Mouse (Mus musculus): ENCODE results near the gene Ttc22. TPM values are rescaled to one million over a fixed set of nuclear protein-coding genes. Genes with fewer than 3 reads are reported as not detected.
A peak's percentile ranks its signal among the peaks of the same experiment; 100 is the strongest.

Gene Ttc22
- total RNA-seq, 2 experiments from 2014 or later = 1.1 to 1.4 TPM

DNA sequence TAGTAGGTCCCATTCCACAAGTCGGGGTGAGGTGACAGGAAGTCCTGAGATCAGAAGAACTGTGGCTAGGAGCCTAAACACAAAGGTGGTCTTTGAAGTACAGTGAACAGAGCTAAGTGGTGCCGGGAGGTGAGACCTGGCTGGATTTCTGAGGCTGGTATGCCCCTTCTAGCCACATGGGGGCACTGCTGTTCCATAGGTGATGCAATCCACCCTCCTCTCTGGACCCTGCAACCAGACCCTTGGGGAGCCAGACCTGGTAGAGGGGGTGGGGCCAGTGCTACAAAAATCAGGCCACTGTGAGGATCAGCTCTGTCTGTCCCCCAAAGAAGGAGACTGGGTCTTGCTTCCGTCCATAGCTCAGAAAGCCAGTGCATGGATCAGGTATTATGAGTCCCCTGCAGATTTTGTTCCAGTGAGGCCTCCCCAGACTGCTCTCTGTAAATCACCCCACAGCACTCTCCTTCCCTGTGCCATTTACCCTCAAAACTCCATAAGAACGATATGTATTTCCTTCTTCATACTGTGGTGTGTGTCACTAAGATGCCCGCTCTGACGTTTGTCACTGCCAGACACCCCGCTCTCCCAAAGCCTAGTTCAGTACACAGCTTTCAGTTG lies 7.9 kb upstream of the Ttc22 start:
- peak; percentile 73 to 75 for DNase-seq (ENCODE audit: low spot score in 2 of 2)
- intact Hi-C loops (cut with DNase I) = loop anchor here (1.0 to 5.0 kb wide), 2 partner anchors 94 to 548 kb away; no protein-coding TSS in a partner anchor

DNA sequence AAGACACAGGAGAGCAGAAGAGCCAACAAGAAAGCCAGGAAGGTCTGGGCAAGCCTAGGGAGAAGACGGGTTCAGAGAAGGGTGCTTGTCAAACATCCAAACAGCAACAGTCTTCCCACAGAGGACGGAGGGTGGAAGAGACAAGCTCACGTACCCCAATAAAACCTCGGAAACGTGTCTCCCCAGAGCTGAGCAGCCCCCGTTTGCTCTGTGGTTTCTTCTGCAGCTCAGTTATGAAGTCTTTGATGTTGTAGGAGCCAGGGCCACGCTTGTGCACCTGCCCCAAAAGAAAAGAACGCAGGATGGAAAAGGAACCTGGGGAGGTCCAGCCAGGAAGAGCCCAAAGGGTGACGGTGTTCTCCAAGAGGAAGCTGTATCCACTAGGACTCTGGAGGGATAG lies 7.4 kb upstream of the Ttc22 start:
- no peak for DNase-seq (ENCODE audit: low spot score in 2 of 2)
- intact Hi-C loops (cut with DNase I) = loop anchor here (1.0 to 5.0 kb wide), 2 partner anchors 93 to 547 kb away; no protein-coding TSS in a partner anchor

DNA sequence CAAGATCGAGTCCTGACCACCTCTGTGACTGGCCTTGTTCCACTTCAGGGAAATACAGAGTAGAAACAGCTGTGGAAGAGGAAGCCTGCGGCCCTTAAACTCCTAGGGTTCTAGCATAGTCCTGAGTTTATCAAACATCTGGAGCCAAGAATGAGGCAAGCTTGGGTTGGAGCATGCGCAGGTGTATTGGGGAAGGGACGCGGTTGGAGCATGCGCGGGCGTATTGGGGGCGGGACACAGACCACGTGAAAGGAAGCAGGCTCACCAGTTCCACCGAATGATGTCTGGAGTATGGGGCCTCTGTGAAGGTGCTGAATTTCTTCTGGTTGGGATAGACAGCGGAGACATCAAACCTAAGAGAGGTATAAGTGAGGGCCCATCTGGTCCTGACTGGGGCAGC lies 6.6 kb upstream of the Ttc22 start:
- intact Hi-C loops (cut with DNase I) = no loop called here
- no peak for DNase-seq (ENCODE audit: low spot score in 2 of 2)

DNA sequence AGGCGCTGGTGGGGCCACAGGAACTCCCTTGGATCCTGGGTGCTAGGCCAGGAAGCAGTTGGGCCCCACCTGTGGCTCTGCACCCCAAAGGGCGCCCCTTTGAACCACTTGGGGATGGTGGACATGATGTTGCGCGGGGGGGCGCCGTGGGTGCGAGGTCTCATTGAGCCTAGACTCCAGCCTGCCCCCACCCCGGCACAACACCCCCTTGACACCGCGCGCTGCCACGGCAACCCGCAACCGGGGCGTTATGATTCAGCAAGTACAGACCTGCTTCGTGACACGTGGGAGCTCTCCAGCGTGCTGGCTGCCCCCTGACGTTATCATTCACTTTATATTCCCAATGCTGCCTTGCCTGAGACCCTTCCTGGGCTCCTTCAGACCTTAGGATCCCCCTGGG lies 5.2 kb upstream of the Ttc22 start, which contains the start of gene Lexm:
Gene Lexm (minus strand): TSS at position 186 of the 400 bp plus-strand sequence.
- DNase-seq (ENCODE audit: low spot score in 2 of 2) = peak in 1 of 2 experiments; percentile 51
- intact Hi-C loops (cut with DNase I) = no loop called here

DNA sequence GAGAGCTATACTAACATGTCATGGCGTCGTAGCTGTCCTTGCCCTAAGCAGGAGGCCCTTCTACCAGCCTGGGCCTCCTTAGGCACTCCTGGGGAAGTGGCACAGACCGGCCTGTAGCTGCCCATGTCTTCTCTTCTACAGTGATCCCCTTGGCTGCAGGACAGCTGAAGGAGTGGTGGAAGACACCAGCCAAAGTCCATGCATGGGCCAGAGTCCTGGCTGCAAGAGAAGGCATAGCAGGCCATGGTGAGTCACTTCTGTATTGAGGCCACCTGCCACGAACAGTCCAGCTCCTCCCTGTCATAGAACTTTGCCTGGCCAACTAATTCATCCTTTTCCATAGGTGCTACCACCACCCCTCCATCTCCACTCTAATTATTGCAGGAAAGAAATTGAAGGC lies 3.3 kb upstream of the Ttc22 start:
- DNase-seq (ENCODE audit: low spot score in 2 of 2) = no peak
- intact Hi-C loops (cut with DNase I) = no loop called here

DNA sequence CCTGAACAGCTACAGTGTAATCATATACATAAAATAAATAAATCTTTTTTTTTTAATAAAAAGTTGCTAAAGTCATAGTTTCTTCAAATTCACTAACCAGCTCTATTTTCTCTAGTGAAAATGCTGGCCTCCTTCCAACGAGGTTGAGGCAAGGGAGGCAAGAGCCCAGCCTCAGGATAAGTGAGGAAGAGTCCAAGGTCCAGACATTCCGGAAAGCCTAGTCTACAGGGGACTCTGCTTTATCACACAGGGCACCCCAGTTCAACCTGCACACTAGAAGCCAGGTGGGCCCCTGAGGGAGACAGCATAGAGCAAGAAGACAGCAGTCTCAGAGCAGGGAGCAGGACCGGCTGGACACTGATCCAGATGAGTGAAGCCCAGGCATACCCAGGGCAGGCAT lies 804 bp upstream of the Ttc22 start:
- intact Hi-C loops (cut with DNase I) = no loop called here

DNA sequence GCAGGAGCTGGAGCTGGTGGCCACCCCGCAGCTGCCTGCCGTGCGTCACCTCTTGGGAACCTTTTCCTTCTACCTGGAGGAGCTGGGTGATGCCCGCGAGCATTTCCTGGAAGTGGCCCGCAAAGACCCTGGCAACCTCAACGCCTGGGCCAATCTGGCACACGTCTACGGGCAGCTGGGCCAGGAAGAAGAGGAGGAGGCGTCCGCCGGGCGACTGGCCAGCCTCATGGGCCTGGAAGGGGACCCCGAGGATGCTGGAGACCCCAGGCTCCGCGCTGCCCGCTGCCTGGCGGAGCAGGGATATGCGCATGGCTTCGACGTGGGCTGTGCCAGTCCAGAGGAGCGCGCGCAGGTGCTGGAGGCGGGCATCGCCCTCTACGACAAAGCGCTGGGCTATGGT lies 480 bp downstream of the Ttc22 start:
- intact Hi-C loops (cut with DNase I) = no loop called here
- DNase-seq (ENCODE audit: low spot score in 2 of 2) = no peak

More for the DNA sequence above, 804 bp upstream of the Ttc22 start:
- DNase-seq (ENCODE audit: low spot score in 2 of 2) = no peak

DNA sequence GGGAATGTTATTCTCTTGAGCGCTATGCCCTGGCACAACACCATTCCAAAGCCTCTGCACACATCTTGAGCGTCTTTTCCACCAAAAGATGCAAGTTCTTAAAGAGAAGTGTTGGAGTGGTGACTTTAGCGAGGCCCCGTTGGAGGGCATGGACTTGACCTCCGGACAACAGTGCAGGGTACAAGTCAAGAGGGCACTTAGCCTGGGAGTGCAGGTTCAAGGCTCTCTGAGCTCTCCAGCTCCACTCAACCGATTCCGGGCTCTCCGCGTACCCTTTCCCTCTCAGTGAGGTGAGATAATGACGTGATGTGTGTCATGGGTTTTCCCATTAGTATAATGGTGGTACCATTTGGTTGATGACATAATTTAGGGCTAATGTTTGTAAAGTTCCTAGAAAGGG lies 2.0 kb downstream of the Ttc22 start:
- intact Hi-C loops (cut with DNase I) = no loop called here
- no peak for DNase-seq (ENCODE audit: low spot score in 2 of 2)

DNA sequence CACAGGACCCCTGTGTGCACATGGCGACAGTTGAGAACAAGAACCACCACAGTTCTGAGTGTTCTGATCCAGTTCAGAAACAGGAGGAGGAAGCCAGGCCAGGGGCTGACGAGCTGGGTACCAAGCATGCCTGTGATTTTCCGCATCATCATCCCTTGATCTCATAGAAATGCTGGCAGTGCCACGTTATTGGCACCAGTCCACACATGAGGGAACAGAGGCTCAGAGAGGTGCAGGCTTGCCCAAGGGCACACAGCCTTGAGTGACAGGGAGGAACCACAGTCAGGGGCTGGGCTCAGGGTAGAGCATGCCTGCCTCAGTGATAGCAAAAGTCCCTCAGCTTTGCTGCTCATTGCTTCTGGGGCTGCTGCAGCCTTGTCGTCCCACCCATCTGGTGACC lies 5.6 kb downstream of the Ttc22 start:
- DNase-seq (ENCODE audit: low spot score in 2 of 2) = no peak
- intact Hi-C loops (cut with DNase I) = loop anchor here (5.0 kb wide), 1 partner anchor 209 kb away; no protein-coding TSS in a partner anchor

DNA sequence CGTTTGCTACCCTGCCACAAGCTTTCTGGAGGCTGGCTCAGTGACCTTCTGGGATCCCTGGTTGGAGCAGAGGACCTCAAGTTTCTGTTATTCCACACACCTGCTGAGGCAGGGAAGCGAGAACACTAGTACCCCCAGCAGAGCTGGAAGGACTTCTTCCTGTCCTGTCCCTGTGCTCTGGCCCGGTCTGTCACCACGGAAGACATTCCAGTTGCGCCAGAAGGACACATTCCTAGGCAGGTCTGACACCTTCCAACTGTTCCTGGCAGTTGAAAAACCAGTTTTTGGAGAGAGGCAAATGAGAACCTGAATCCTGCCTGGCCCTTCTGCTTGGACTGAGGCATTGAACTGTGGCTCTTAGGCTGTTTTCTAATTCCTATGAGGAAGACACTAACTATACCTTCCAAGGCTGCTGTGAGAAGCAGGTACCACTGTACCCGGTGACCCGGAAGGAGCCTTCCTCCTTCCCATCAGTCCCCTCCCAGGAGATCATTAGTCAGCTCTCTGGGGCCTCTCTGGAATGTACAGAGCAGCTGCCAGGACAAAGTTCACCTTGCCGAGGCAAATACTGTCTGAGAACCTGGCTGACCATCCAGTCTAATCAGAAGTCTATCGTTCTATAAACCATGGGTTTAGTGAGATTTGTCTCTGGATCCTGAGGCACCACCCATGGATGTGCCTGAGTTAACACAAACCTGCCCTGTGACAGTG lies 6.6 kb downstream of the Ttc22 start:
- intact Hi-C loops (cut with DNase I) = loop anchor here (5.0 kb wide), 1 partner anchor 208 kb away; no protein-coding TSS in a partner anchor
- DNase-seq (ENCODE audit: low spot score in 2 of 2) = no peak

DNA sequence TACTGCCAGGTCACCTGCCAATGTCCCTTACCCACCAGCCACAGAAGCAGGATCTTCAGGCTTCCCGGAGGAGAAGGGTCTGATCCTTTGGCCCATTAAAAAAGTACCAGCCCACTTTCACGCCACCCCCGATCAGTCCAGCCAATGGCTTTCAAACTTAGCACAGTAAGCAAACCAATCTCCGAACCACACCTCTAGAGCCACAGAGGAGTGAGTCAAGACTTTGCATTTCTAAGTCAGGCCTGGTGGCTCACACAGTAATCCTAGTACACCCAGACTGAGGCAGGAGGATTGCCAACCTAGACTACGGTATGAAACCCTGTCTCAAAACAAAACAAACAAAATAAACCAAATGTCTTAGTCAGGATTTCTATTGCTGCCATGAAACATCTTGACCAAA lies 7.1 kb downstream of the Ttc22 start:
- DNase-seq (ENCODE audit: low spot score in 2 of 2) = no peak
- intact Hi-C loops (cut with DNase I) = loop anchor here (5.0 kb wide), 1 partner anchor 208 kb away; no protein-coding TSS in a partner anchor

DNA sequence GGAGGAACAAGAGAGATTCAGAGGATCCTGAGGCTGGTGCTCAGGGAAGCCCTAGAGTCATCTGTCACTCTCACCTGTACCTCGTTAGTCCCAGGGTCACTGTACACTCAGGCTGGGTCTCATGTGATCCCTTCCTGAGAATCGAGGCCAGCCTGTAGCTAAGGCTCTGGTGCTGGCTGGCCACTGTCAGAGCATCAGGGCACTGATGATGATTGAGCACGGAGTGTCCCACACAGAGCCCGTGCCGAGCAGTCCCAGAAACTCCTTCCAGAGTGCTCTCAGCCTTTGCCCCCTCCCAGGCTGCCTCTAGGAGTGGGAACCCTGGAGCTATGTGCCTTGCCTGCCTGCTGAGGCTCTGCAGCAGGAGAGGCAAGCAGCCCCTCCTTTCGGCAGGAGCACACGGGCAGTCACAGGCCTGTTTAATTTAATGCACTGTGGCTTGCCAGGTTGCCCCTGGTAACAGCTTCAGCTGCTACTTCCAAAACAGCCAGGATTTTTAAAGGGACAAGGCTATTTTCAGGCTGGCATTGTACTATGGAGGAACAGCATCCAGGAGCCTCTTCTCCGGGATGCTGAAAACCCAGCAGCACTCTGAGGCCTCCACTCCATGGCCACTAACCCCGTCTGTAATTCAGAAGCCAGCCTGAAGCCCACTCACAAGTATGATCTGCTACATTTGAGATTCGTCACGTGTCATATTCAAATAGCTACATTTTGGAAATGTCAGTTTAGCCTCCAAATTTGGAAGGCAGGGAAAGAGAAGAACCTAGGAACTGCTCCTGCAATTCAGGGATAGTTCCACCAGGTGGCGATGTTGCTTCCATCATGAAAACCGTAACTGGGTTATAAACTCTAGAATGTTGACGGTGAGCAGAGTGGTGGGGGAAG lies 8.3 kb downstream of the Ttc22 start:
- DNase-seq (ENCODE audit: low spot score in 2 of 2) = peak; percentile 90 to 96
- intact Hi-C loops (cut with DNase I) = loop anchor here (1.0 kb wide), 2 partner anchors 74 to 78 kb away; no protein-coding TSS in a partner anchor

DNA sequence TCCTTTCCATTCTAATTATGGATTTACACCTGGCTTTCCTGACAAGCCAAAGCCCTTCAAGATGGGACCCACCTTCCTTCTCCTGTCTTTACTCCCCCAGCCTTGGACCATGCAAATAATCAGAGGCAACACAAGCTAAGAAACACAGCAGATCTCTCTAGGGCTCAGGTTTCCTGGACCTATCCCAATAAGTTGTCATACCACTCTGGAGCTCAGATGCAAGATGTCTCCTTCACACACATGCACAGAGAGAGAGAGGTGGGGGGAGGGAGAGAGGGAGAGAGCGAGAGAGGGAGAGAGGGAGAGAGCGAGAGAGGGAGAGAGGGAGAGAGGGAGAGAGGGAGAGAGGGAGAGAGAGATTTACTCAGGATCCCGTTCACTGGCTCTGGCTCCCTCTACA lies 10.1 kb downstream of the Ttc22 start:
- intact Hi-C loops (cut with DNase I) = no loop called here
- no peak for DNase-seq (ENCODE audit: low spot score in 2 of 2)

DNA sequence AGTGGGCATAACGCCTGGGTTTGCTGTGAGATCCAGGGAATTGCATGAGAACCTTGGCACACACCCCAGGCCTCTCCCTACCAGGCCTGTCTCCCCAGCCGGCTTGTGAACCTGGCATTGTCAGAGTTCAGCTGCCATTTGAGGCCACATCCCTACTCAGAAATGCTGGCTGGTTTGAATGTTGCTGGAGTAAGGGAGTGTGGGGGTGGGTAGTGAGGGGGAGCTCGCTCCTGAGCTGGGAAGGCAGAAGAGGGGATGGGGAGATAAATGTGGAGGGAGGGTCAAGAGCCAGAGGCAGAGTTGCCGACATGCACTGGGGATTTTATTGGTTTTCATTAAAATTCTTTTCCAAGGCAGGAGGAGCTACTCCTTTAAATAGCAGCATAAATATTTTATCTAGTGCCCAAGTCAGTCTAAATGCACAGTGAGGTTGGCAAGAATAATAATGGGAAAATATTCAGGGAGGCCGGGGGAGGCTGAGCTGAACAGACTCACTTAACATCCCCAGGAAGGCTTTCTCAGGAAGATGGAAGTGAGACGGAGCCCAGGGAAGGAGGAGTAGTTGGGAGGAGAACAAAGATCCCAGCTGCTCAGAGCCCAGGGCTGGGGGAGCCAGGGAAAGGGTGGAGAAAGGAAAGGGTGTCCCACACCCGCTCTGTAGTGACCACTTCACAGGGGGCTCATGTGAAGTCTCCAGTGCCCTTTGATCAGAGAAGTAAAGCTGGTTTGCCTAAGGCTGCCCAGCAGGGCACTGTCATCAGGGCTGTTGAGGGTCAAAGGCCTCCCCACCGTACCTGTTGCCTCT lies 11.3 kb downstream of the Ttc22 start:
- intact Hi-C loops (cut with DNase I) = no loop called here
- peak in 1 of 2 experiments; percentile 47 for DNase-seq (ENCODE audit: low spot score in 2 of 2)

DNA sequence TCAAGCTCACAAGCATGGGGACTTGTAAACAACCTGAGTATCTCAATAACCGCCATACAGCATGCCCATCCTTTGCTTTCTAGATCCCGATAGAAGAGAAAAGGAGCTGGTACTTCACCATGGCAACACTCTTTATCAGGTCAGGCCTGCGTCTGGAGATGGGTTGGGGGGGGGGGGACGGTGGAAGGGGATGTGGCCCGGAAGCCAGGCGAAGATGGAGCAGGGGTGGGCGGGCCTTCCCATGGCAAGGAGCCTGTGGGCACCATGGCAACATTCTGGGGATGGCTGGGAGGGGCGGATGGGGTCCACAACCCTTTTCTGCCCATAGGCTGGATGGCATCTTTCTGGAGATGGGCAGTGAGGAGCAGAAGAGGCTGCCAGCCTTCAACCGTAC lies 11.9 kb downstream of the Ttc22 start:
- intact Hi-C loops (cut with DNase I) = no loop called here
- no peak for DNase-seq (ENCODE audit: low spot score in 2 of 2)

DNA sequence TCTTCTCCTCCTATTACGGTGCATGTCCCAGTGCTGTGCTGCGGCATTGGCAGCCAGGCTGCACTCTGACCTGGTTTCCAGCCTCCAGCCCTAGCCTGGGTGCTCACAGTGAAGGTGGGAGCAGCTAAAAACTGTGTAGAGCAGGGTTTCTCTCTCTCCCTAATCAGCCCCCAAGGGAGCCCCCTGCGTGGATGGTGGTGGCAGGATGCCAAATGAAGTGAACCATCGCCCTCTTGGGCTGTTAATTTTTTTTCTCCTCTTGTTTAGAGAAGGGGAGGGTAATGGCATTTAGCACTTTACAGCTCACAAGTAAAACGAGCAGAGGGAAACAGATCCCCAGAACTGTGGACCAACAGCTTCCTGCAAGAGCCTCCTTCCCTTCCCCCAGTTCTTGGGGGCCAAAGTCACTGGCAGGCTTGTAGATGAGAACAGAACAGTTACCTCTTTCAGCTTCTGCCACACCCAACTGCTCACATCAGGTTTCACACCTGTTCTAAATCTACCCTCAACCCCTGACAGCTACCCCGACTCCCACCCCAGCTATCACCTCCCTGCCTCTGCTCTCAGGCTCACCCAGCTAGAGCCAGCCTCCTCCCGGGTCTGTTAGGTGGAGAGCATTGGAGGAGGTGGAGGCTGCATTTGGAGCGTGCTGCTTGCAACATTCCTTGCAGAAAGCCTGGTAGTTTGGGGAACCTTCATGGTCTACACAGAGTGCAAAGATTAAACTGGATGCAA lies 21.4 kb downstream of the Ttc22 start:
- intact Hi-C loops (cut with DNase I) = no loop called here
- no peak for DNase-seq (ENCODE audit: low spot score in 2 of 2)

DNA sequence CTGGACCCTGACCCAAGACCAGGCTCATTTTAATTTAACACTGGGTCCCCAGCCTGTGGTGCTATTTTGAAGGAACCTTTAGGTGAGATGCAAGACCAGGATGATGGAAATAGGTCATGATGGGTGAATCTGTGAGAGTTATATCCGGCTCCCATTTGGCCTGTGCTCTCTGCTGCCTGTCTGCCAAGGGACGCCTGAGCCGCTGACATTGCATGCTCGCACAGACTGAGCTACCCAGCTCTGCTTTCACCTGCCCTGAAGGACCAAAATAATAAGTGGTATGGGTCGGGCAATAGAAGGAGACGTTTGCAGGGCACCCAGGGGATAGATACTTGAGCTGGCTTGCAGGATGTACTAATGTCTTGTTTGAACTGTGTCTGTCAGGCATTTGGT lies 22.0 kb downstream of the Ttc22 start:
- intact Hi-C loops (cut with DNase I) = no loop called here
- DNase-seq (ENCODE audit: low spot score in 2 of 2) = no peak

DNA sequence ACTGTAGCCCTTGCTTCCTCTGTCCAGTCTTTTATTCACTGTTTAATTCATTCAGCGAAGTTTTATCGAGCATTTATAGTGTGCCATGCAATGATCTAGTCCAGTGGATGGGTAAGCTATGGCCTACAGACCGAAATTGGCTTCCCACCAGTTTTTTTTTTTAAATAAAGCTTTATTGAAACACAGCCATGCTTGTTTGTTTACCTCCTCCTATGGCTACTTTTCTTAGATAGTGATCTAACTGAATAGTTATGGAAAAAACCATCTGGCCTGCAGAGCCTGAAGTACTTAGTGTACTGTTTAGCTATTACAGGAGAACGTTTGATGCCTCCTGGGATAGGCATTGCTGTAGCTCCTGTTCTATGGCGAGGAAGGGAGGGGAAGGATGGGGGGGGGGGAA lies 23.6 kb downstream of the Ttc22 start:
- intact Hi-C loops (cut with DNase I) = no loop called here
- no peak for DNase-seq (ENCODE audit: low spot score in 2 of 2)

DNA sequence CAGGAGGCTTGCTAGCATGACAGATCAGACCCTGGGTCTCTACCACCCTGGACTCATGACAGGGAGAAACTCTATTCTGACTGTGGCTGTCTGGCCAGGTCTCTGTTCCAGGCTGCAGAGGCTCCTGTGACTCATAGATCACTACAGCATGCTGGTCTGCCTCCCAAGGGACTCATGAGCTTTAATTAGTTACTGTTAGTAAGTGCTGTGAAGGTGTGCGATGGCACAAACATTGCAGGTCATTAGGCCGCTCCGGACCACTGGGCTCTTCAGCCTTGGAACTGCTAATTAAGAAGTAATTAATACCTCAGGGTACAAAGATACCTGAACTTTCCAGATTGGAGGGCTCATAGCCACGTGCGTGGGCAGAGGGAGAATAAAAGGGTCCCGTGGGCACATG lies 24.9 kb downstream of the Ttc22 start:
- no peak for DNase-seq (ENCODE audit: low spot score in 2 of 2)
- intact Hi-C loops (cut with DNase I) = no loop called here

Data from left cerebral cortex, postnatal 25 days (tissue).